21 mouse cellular contexts compared by ENCODE assay signal in genomic region chr3:133679891-133680290, GRCm38 (mm10).
DNase-seq lines count a peak whose midpoint lies in the region; ATAC-seq and TF ChIP-seq lines count a peak whose summit lies in the region.
"Had no signal": no experiment of that assay in that cellular context is flagged by ENCODE, and none has a peak within 500 bp of the region (broad histone marks: within the 10 kb centered on the region; RNA-seq: fewer than 3 reads in every experiment).

No protein-coding gene starts in this region.

- TF ChIP-seq EP300 in liver, embryonic 14.5 days (IDR thresholded peaks at IDR 0.05; ENCODE audit: low read depth): peak; percentile 39
- TF ChIP-seq EP300 in liver, postnatal 0 days (IDR thresholded peaks at IDR 0.05; ENCODE audit: low read depth): no peak

- H3K4me3 ChIP-seq in liver, embryonic 14.5 days (ENCODE audit: insufficient read depth in 1 of 2, low read depth in 2 of 2, low read length in 2 of 2): no peak overlapping the region
- no peak overlapping the region for H3K4me3 ChIP-seq in liver, postnatal 0 days (ENCODE audit: low read depth, low read length)
- H3K4me3 ChIP-seq: embryonic facial prominence, embryonic 12.5 days; forebrain, embryonic 15.5 days; heart, adult 2 months; heart, embryonic 15.5 days; hindbrain, embryonic 10.5 days had no signal

- TF ChIP-seq CTCF in liver, embryonic 14.5 days (IDR thresholded peaks at IDR 0.05; ENCODE audit: low read depth): no peak
- TF ChIP-seq CTCF in liver, postnatal 0 days (IDR thresholded peaks at IDR 0.05; ENCODE audit: low read depth): no peak

- no peaks in the 10 kb centered on the region for H3K36me3 ChIP-seq in liver, embryonic 14.5 days (replicated peaks; ENCODE audit: control insufficient read depth, insufficient read depth, low read depth)
- no peaks in the 10 kb centered on the region for H3K36me3 ChIP-seq in liver, postnatal 0 days (replicated peaks; ENCODE audit: insufficient read depth, low read length)
- H3K36me3 ChIP-seq: embryonic facial prominence, embryonic 12.5 days; forebrain, embryonic 15.5 days; heart, embryonic 15.5 days; hindbrain, embryonic 10.5 days had no signal

- H3K27me3 ChIP-seq in liver, embryonic 14.5 days (ENCODE audit: control insufficient read depth, insufficient read depth, low read length): no peaks in the 10 kb centered on the region
- no peaks in the 10 kb centered on the region for H3K27me3 ChIP-seq in liver, postnatal 0 days (ENCODE audit: insufficient read depth, low read length)
- H3K27me3 ChIP-seq: embryonic facial prominence, embryonic 12.5 days; forebrain, embryonic 15.5 days; heart, embryonic 15.5 days; Patski had no signal

- H3K27ac ChIP-seq in liver, embryonic 14.5 days: no peak overlapping the region
- no peak overlapping the region for H3K27ac ChIP-seq in liver, postnatal 0 days (ENCODE audit: low read depth)
- H3K27ac ChIP-seq: embryonic facial prominence, embryonic 12.5 days; forebrain, embryonic 15.5 days; heart, adult 2 months; heart, embryonic 15.5 days; hindbrain, embryonic 10.5 days; hindbrain, embryonic 14.5 days had no signal

- no peaks in the 10 kb centered on the region for H3K9me3 ChIP-seq in liver, embryonic 14.5 days (ENCODE audit: control insufficient read depth, low read length)
- no peaks in the 10 kb centered on the region for H3K9me3 ChIP-seq in liver, postnatal 0 days (ENCODE audit: low read length)
- H3K9me3 ChIP-seq: embryonic facial prominence, embryonic 12.5 days; forebrain, embryonic 15.5 days; heart, embryonic 15.5 days; hindbrain, embryonic 10.5 days had no signal

- H3K4me2 ChIP-seq in liver, embryonic 14.5 days (ENCODE audit: low read depth): no peak overlapping the region
- no peak overlapping the region for H3K4me2 ChIP-seq in liver, postnatal 0 days (ENCODE audit: low read depth, low read length)
- H3K4me2 ChIP-seq: embryonic facial prominence, embryonic 12.5 days; forebrain, embryonic 15.5 days; heart, embryonic 11.5 days; heart, embryonic 15.5 days; hindbrain, embryonic 14.5 days had no signal

- 11% methylated on average over 1 of the region's 1 CpGs for WGBS in liver, embryonic 14.5 days (ENCODE audit: insufficient replicate concordance)
- WGBS in liver, postnatal 0 days (ENCODE audit: insufficient replicate concordance): 45% methylated on average over 1 of the region's 1 CpGs

- no peak for DNase-seq in liver, embryonic 14.5 days (ENCODE audit: low read depth in 3 of 3, low spot score in 3 of 3)
- DNase-seq in liver, postnatal 0 days: no peak
- peak; percentile 16 for DNase-seq in c-Kit-positive CD71-positive TER-119-negative erythroid progenitor cells, embryonic 14.5 days (ENCODE audit: low read depth)
- no peak for DNase-seq in spleen, postnatal 4 days (ENCODE audit: low spot score in 2 of 2)
- DNase-seq in gastrocnemius, postnatal 4 days (ENCODE audit: low spot score in 2 of 2): no peak
- DNase-seq: adrenal gland, adult 2 months; adrenal gland, postnatal 25 days; cerebellum, adult 11 months; cerebellum, adult 8-10 months; cerebellum, postnatal 14 days; gastrocnemius, postnatal 10 days; heart, adult 2 months; heart, postnatal 14 days had no signal

- peak; percentile 66; the same call in 1 of the 2 replicates for ATAC-seq in liver, embryonic 14.5 days (ENCODE audit: insufficient read depth)
- no peak for ATAC-seq in liver, postnatal 0 days
- ATAC-seq in megakaryocyte progenitor cell, adult 5-6 weeks (replicated peaks; ENCODE audit: poor library complexity): peak; percentile 44
- ATAC-seq: forebrain, embryonic 15.5 days; Patski had no signal

- H3K9ac ChIP-seq in liver, embryonic 14.5 days (replicated peaks): no peak overlapping the region
- no peak overlapping the region for H3K9ac ChIP-seq in liver, postnatal 0 days (replicated peaks)
- H3K9ac ChIP-seq: embryonic facial prominence, embryonic 12.5 days; forebrain, embryonic 15.5 days; heart, embryonic 15.5 days; hindbrain, embryonic 14.5 days had no signal

- H3K4me1 ChIP-seq in liver, embryonic 14.5 days (replicated peaks; ENCODE audit: control insufficient read depth in 2 of 2, insufficient read depth in 2 of 2, low read length in 1 of 2): no peaks in the 10 kb centered on the region
- no peaks in the 10 kb centered on the region for H3K4me1 ChIP-seq in liver, postnatal 0 days (ENCODE audit: insufficient read depth)
- H3K4me1 ChIP-seq: embryonic facial prominence, embryonic 12.5 days; forebrain, embryonic 15.5 days; heart, embryonic 15.5 days; hindbrain, embryonic 10.5 days had no signal
